Mouse (Mus musculus) heart, embryonic 11.5 days (tissue): ENCODE measurements around the gene Rexo1. TPM values are rescaled to one million over a fixed set of nuclear protein-coding genes. Genes with fewer than 3 reads are reported as not detected.
A peak's percentile ranks its signal among the peaks of the same experiment; 100 is the strongest.

Experiments used
- ATAC-seq: fragments of 200-750 bp; cut with Nextera tagmentation; replicated peaks from 2 replicates; pipeline ENCODE4 v1.8.0; 2017; ENCODE audit warnings: moderate library complexity; ENCODE audit not compliant: insufficient number of reproducible peaks, low FRiP score, low TSS enrichment
- H3K27ac ChIP-seq: fragments of 300-500 bp; sonication (generic); 2 replicates; pipeline ENCODE4 v1.5.1; 2014; ENCODE audit warnings: mild to moderate bottlenecking, low read depth, low read length
- H3K27me3 ChIP-seq: fragments of 300-500 bp; sonication (generic); 2 replicates; pipeline ENCODE4 v1.6.1; 2014; ENCODE audit warnings: mild to moderate bottlenecking, low read length, mixed read lengths; ENCODE audit not compliant: control insufficient read depth, insufficient read depth
- H3K36me3 ChIP-seq: fragments of 300-500 bp; sonication (generic); 2 replicates; pipeline ENCODE4 v1.6.1; 2014; ENCODE audit warnings: mild to moderate bottlenecking, low read length, moderate library complexity, mixed read lengths; ENCODE audit not compliant: control insufficient read depth, insufficient read depth
- H3K4me1 ChIP-seq: fragments of 300-500 bp; sonication (generic); 2 replicates; pipeline ENCODE4 v1.6.1; 2014; ENCODE audit warnings: low read length; ENCODE audit not compliant: control insufficient read depth, insufficient read depth
- H3K4me2 ChIP-seq: fragments of 300-500 bp; sonication (generic); 2 replicates; pipeline ENCODE4 v1.6.1; 2014; ENCODE audit warnings: mild to moderate bottlenecking, moderate library complexity
- H3K4me3 ChIP-seq: fragments of 300-500 bp; sonication (generic); 2 replicates; pipeline ENCODE4 v1.5.1; 2014; ENCODE audit warnings: low read depth, low read length
- H3K9ac ChIP-seq: fragments of 300-500 bp; sonication (generic); 2 replicates; pipeline ENCODE4 v1.6.1; 2014; ENCODE audit warnings: mild to moderate bottlenecking, low read depth, low read length, moderate library complexity
- H3K9me3 ChIP-seq: fragments of 300-500 bp; sonication (generic); replicated peaks from 2 replicates; pipeline ENCODE4 v1.6.1; 2016; ENCODE audit warnings: low read length; ENCODE audit not compliant: control insufficient read depth
- WGBS: fragments of 180-500 bp; shearing (Covaris S2); extraction: QIAGEN DNeasy Blood & Tissue Kit; methylation state at CpG from one replicate; pipeline ENCODE4 v1.1.7; 2014; ENCODE audit not compliant: insufficient replicate concordance; 5-methylcytosine and 5-hydroxymethylcytosine counted together
- microRNA-seq: library from miRNA; unstranded; fragments of <30 nt; microRNA quantifications from one replicate; pipeline ENCODE4, GENCODE M21; 2016; ENCODE audit warnings: borderline number of aligned reads
- polyA plus RNA-seq: library from polyadenylated mRNA; unstranded; fragments of >200 nt; fragmentation: Nextera tagmentation; extraction: Ambion mirVana; gene quantifications from 2 replicates; pipeline ENCODE4 v1.2.1, GENCODE M21; 2014

Rexo1 gene
- polyA plus RNA-seq, 1 experiment from 2014 or later: 18.1 TPM

GRCm38 (mm10) chr10:80496421-80496820 lies 64.9 kb downstream of the Rexo1 start:
- WGBS: 1% methylated on average over 20 of the region's 20 CpGs

GRCm38 (mm10) chr10:80495901-80496300 lies 65.5 kb downstream of the Rexo1 start:
- Histone ChIP-seq H3K9ac (no peak overlapping the region), H3K36me3 (no peaks in the 10 kb centered on the region), H3K27ac (no peak overlapping the region), H3K4me3 (peak overlapping the region; percentile 46), H3K4me1 (peaks cover 19% of the 10 kb centered on the region), H3K9me3 (no peaks in the 10 kb centered on the region), H3K27me3 (peaks cover 98% of the 10 kb centered on the region), H3K4me2 (peak overlapping the region; percentile 82)
- WGBS: under 1% methylated on average over 32 of the region's 35 CpGs
- no peak for ATAC-seq

More at GRCm38 (mm10) chr10:80496421-80496820, 64.9 kb downstream of the Rexo1 start:
- Histone ChIP-seq H3K4me3 (peak overlapping the region; percentile 46), H3K27me3 (peaks cover 98% of the 10 kb centered on the region), H3K9me3 (no peaks in the 10 kb centered on the region), H3K27ac (no peak overlapping the region), H3K4me2 (no peak overlapping the region; the same call in 1 of the 2 replicates), H3K36me3 (no peaks in the 10 kb centered on the region), H3K4me1 (peaks cover 19% of the 10 kb centered on the region), H3K9ac (no peak overlapping the region)
- no peak for ATAC-seq

GRCm38 (mm10) chr10:80494732-80495131 lies 66.6 kb downstream of the Rexo1 start, which contains the start of gene Onecut3:
Onecut3 (plus strand) TSS chr10:80494835.
- no peaks in the 10 kb centered on the region for H3K9me3 ChIP-seq
- no peak; the same call in 1 of the 2 replicates for ATAC-seq
- peaks cover 26% of the 10 kb centered on the region for H3K4me1 ChIP-seq
- peak within 1 kb of the TSS; percentile 82 for H3K4me2 ChIP-seq
- H3K36me3 ChIP-seq: no peaks in the 10 kb centered on the region
- H3K9ac ChIP-seq: peak within 1 kb of the TSS; percentile 39; the same call in 1 of the 2 replicates
- WGBS: under 1% methylated on average over 34 of the region's 42 CpGs
- no peak within 1 kb of the TSS for H3K27ac ChIP-seq
- peak within 1 kb of the TSS; percentile 46 for H3K4me3 ChIP-seq
- H3K27me3 ChIP-seq: peaks cover 98% of the 10 kb centered on the region

Small RNAs within 50 kb of the gene (microRNA-seq; reads per million reads assigned to microRNA genes)
- 0.20 reads per million for gene Mir6912

Other genes starting within 250 kb of the Rexo1 start
- 29.7 and 31.0 TPM in 2 replicates for gene 2310011J03Rik, start 241.0 kb downstream of the Rexo1 start, polyA plus RNA-seq
- gene Pcsk4, start 232.1 kb downstream of the Rexo1 start, polyA plus RNA-seq: 0.77 and 1.6 TPM in 2 replicates
- 4.9 and 7.3 TPM in 2 replicates for gene Reep6, start 231.6 kb downstream of the Rexo1 start, polyA plus RNA-seq
- 2.4 and 3.7 TPM in 2 replicates for gene Adamtsl5, start 213.1 kb downstream of the Rexo1 start, polyA plus RNA-seq
- not detected in 2 replicates for gene Plk5, start 205.1 kb downstream of the Rexo1 start, polyA plus RNA-seq
- 4.0 and 6.4 TPM in 2 replicates for gene Mex3d, start 173.9 kb downstream of the Rexo1 start, polyA plus RNA-seq
- gene Mbd3, start 162.0 kb downstream of the Rexo1 start, polyA plus RNA-seq: 151 and 171 TPM in 2 replicates
- gene Uqcr11, start 154.7 kb downstream of the Rexo1 start, polyA plus RNA-seq: 1,161 and 1,177 TPM in 2 replicates
- gene Tcf3, start 127.9 kb downstream of the Rexo1 start, polyA plus RNA-seq: 66.1 and 69.8 TPM in 2 replicates
- gene Onecut3, start 66.7 kb downstream of the Rexo1 start, polyA plus RNA-seq: 0.04 TPM in 1 of 2 replicates, not detected in the other
- 0.09 TPM in 1 of 2 replicates, not detected in the other for gene Atp8b3, start 22.4 kb downstream of the Rexo1 start, polyA plus RNA-seq
- gene Klf16, start 15.8 kb upstream of the Rexo1 start, polyA plus RNA-seq: 4.9 and 5.5 TPM in 2 replicates
- 94.3 and 100 TPM in 2 replicates for gene Abhd17a, start 28.8 kb upstream of the Rexo1 start, polyA plus RNA-seq
- gene Scamp4, start 41.3 kb upstream of the Rexo1 start, polyA plus RNA-seq: 76.9 and 78.1 TPM in 2 replicates
- 6.2 and 6.6 TPM in 2 replicates for gene Adat3, start 41.3 kb upstream of the Rexo1 start, polyA plus RNA-seq
- 0.83 and 0.84 TPM in 2 replicates for gene Gm49322, start 44.5 kb upstream of the Rexo1 start, polyA plus RNA-seq
- gene Csnk1g2, start 61.3 kb upstream of the Rexo1 start, polyA plus RNA-seq: 64.6 and 67.6 TPM in 2 replicates
- gene Btbd2, start 95.5 kb upstream of the Rexo1 start, polyA plus RNA-seq: 37.6 and 47.0 TPM in 2 replicates
- gene Mknk2, start 116.6 kb upstream of the Rexo1 start, polyA plus RNA-seq: 62.1 and 68.8 TPM in 2 replicates
- 38.9 and 39.0 TPM in 2 replicates for gene Mob3a, start 140.4 kb upstream of the Rexo1 start, polyA plus RNA-seq
- gene Izumo4, start 140.6 kb upstream of the Rexo1 start, polyA plus RNA-seq: 8.2 and 8.5 TPM in 2 replicates
- 51.5 and 59.3 TPM in 2 replicates for gene Ap3d1, start 180.7 kb upstream of the Rexo1 start, polyA plus RNA-seq
- 23.1 and 27.3 TPM in 2 replicates for gene Dot1l, start 193.6 kb upstream of the Rexo1 start, polyA plus RNA-seq
- gene Sf3a2, start 236.6 kb upstream of the Rexo1 start, polyA plus RNA-seq: 68.6 and 68.7 TPM in 2 replicates
- 89.0 and 97.7 TPM in 2 replicates for gene Plekhj1, start 237.1 kb upstream of the Rexo1 start, polyA plus RNA-seq
- 0.11 TPM in 1 of 2 replicates, not detected in the other for gene Amh, start 243.7 kb upstream of the Rexo1 start, polyA plus RNA-seq